Mouse (Mus musculus) MEL (cell line): Measurements from ENCODE around the gene Asb1. TPM values are rescaled to one million over a fixed set of nuclear protein-coding genes. Genes with fewer than 3 reads are reported as not detected.

Source experiments
- DNase-seq: peaks from one replicate; pipeline ENCODE4 v3.0.0; 2011; ENCODE audit warnings: low read depth, low spot score
- H3K27ac ChIP-seq: 2 replicates; pipeline ENCODE4 v1.5.1; 2012; ENCODE audit warnings: low read depth, mild to moderate bottlenecking, control low read depth, low read length, moderate library complexity; ENCODE audit not compliant: control insufficient read depth
- H3K27me3 ChIP-seq, 2 experiments: fragments of 150-350 bp in 1 of 2; sonication (generic) in 1 of 2; 2 replicates each; pipeline ENCODE4 v1.6.1; 2012; ENCODE audit warnings: low read length in 2 of 2, mild to moderate bottlenecking in 2 of 2, improper control_type of control experiment in 1 of 2, moderate library complexity in 1 of 2; ENCODE audit not compliant: insufficient read depth in 2 of 2, control insufficient read depth in 1 of 2
- H3K36me3 ChIP-seq, 2 experiments: 2 replicates each; pipeline ENCODE4 v1.6.1; 2012 to 2014; ENCODE audit warnings: low read length in 2 of 2, improper control_type of control experiment in 1 of 2, inconsistent platforms in 1 of 2, mild to moderate bottlenecking in 1 of 2; ENCODE audit not compliant: insufficient read depth in 2 of 2, control insufficient read depth in 1 of 2
- H3K4me1 ChIP-seq, 2 experiments: fragments of 150-350 bp in 1 of 2; sonication (generic) in 1 of 2; 2 replicates each; pipeline ENCODE4 v1.6.1; 2012; ENCODE audit warnings: low read length in 2 of 2, improper control_type of control experiment in 1 of 2, mild to moderate bottlenecking in 1 of 2; ENCODE audit not compliant: insufficient read depth in 2 of 2, control insufficient read depth in 1 of 2
- H3K4me3 ChIP-seq, 2 experiments: fragments of 150-350 bp in 1 of 2; sonication (generic) in 1 of 2; 2 replicates each; pipeline ENCODE4 v1.5.1; 2012; ENCODE audit warnings: low read depth in 2 of 2, low read length in 2 of 2, mild to moderate bottlenecking in 2 of 2, moderate library complexity in 2 of 2, control low read depth in 1 of 2, improper control_type of control experiment in 1 of 2; ENCODE audit not compliant: control insufficient read depth in 1 of 2, insufficient read depth in 1 of 2
- H3K79me2 ChIP-seq: 2 replicates; pipeline ENCODE4 v1.6.1; 2012; ENCODE audit warnings: mild to moderate bottlenecking, low read length, moderate library complexity; ENCODE audit not compliant: control insufficient read depth, poor library complexity, insufficient read depth
- H3K9ac ChIP-seq: 2 replicates; pipeline ENCODE4 v1.6.1; 2012; ENCODE audit warnings: low read depth, mild to moderate bottlenecking, control low read depth, low read length, moderate library complexity; ENCODE audit not compliant: control insufficient read depth, poor library complexity, severe bottlenecking
- H3K9me3 ChIP-seq: fragments of 150-350 bp; sonication (generic); replicated peaks from 2 replicates; pipeline ENCODE4 v1.6.1; 2012; ENCODE audit warnings: mild to moderate bottlenecking, low read length, improper control_type of control experiment, moderate library complexity; ENCODE audit not compliant: insufficient read depth
- BHLHE40 ChIP-seq: IDR thresholded peaks from 2 replicates; pipeline ENCODE4 v1.6.1; 2012; ENCODE audit warnings: low read depth, mild to moderate bottlenecking, inconsistent platforms, low read length, improper control_type of control experiment, borderline replicate concordance
- CHD1 ChIP-seq: IDR thresholded peaks from 2 replicates; pipeline ENCODE4 v1.6.1; 2012; ENCODE audit warnings: low read depth, mild to moderate bottlenecking, inconsistent platforms, low read length, improper control_type of control experiment
- CHD2 ChIP-seq: IDR thresholded peaks from 2 replicates; pipeline ENCODE4 v1.6.1; 2011; ENCODE audit warnings: low read length, improper control_type of control experiment
- CTCF ChIP-seq, 3 experiments: IDR thresholded peaks in 2 of 3; conservative IDR thresholded peaks in 1 of 3; 2 replicates each; pipeline ENCODE4 v1.5.1; 2011 to 2012; ENCODE audit warnings: low read length in 3 of 3, low read depth in 2 of 3, mild to moderate bottlenecking in 2 of 3, improper control_type of control experiment in 1 of 3, inconsistent platforms in 1 of 3, mixed read lengths in 1 of 3, moderate library complexity in 1 of 3; ENCODE audit not compliant: control insufficient read depth in 1 of 3, insufficient read depth in 1 of 3, poor library complexity in 1 of 3, severe bottlenecking in 1 of 3
- E2F4 ChIP-seq: IDR thresholded peaks from 2 replicates; pipeline ENCODE4 v1.6.1; 2011; ENCODE audit warnings: low read depth, low read length, improper control_type of control experiment, borderline replicate concordance
- ELF1 ChIP-seq: IDR thresholded peaks from 2 replicates; pipeline ENCODE4 v1.6.1; 2014; ENCODE audit warnings: low read depth, mild to moderate bottlenecking, inconsistent platforms, low read length, improper control_type of control experiment, moderate library complexity
- EP300 ChIP-seq, 2 experiments: IDR thresholded peaks; 2 replicates each; pipeline ENCODE4 v1.6.1; 2011; ENCODE audit warnings: improper control_type of control experiment in 2 of 2, low read length in 2 of 2, low read depth in 1 of 2, mild to moderate bottlenecking in 1 of 2
- GABPA ChIP-seq: IDR thresholded peaks from 2 replicates; pipeline ENCODE4 v1.6.1; 2012; ENCODE audit warnings: low read depth, mild to moderate bottlenecking, inconsistent platforms, low read length, improper control_type of control experiment, moderate library complexity
- GATA1 ChIP-seq: IDR thresholded peaks from 2 replicates; pipeline ENCODE4 v1.6.1; 2011; ENCODE audit warnings: low read depth, low read length, improper control_type of control experiment
- HCFC1 ChIP-seq: IDR thresholded peaks from 2 replicates; pipeline ENCODE4 v1.6.1; 2012; ENCODE audit warnings: low read depth, mild to moderate bottlenecking, inconsistent platforms, low read length, improper control_type of control experiment, moderate library complexity
- JUND ChIP-seq: IDR thresholded peaks from 2 replicates; pipeline ENCODE4 v1.6.1; 2011; ENCODE audit warnings: low read depth, mild to moderate bottlenecking, improper control_type of control experiment, low read length
- MAX ChIP-seq: IDR thresholded peaks from 2 replicates; pipeline ENCODE4 v1.6.1; 2011; ENCODE audit warnings: low read length, improper control_type of control experiment
- MAZ ChIP-seq: IDR thresholded peaks from 2 replicates; pipeline ENCODE4 v1.6.1; 2012; ENCODE audit warnings: low read depth, mild to moderate bottlenecking, inconsistent platforms, low read length, improper control_type of control experiment
- MXI1 ChIP-seq: IDR thresholded peaks from 2 replicates; pipeline ENCODE4 v1.6.1; 2011; ENCODE audit warnings: mild to moderate bottlenecking, low read depth, low read length, improper control_type of control experiment
- MYB ChIP-seq: IDR thresholded peaks from 2 replicates; pipeline ENCODE4 v1.6.1; 2011; ENCODE audit warnings: mild to moderate bottlenecking, low read depth, low read length, improper control_type of control experiment
- MYC ChIP-seq: IDR thresholded peaks from 2 replicates; pipeline ENCODE4 v1.6.1; 2011; ENCODE audit warnings: low read depth, mild to moderate bottlenecking, low read length, improper control_type of control experiment, moderate library complexity
- NELFE ChIP-seq: IDR thresholded peaks from 2 replicates; pipeline ENCODE4 v1.6.1; 2011; ENCODE audit warnings: low read depth, low read length, improper control_type of control experiment
- NRF1 ChIP-seq: IDR thresholded peaks from 2 replicates; pipeline ENCODE4 v1.6.1; 2014; ENCODE audit warnings: low read depth, mild to moderate bottlenecking, inconsistent platforms, low read length, improper control_type of control experiment, moderate library complexity; ENCODE audit not compliant: poor library complexity, insufficient read depth, severe bottlenecking
- POLR2AphosphoS5 ChIP-seq: IDR thresholded peaks from 2 replicates; pipeline ENCODE4 v1.6.1; 2012; ENCODE audit warnings: low read depth, borderline replicate concordance, mild to moderate bottlenecking, inconsistent platforms, low read length, moderate library complexity, mixed read lengths
- RAD21 ChIP-seq: IDR thresholded peaks from 2 replicates; pipeline ENCODE4 v1.6.1; 2011; ENCODE audit warnings: mild to moderate bottlenecking, low read depth, low read length, improper control_type of control experiment
- SIN3A ChIP-seq: IDR thresholded peaks from 2 replicates; pipeline ENCODE4 v1.6.1; 2012; ENCODE audit warnings: low read length, improper control_type of control experiment, inconsistent platforms
- SMC3 ChIP-seq: IDR thresholded peaks from 2 replicates; pipeline ENCODE4 v1.6.1; 2011; ENCODE audit warnings: low read depth, low read length, improper control_type of control experiment
- TAL1 ChIP-seq: IDR thresholded peaks from 2 replicates; pipeline ENCODE4 v1.6.1; 2012; ENCODE audit warnings: mild to moderate bottlenecking, inconsistent platforms, low read length, moderate library complexity, mixed read lengths
- TBP ChIP-seq: IDR thresholded peaks from 2 replicates; pipeline ENCODE4 v1.8.0; 2011; ENCODE audit warnings: low read depth, low read length, improper control_type of control experiment
- TCF12 ChIP-seq: IDR thresholded peaks from 2 replicates; pipeline ENCODE4 v1.6.1; 2014; ENCODE audit warnings: low read depth, mild to moderate bottlenecking, inconsistent platforms, low read length, improper control_type of control experiment, moderate library complexity
- UBTF ChIP-seq: IDR thresholded peaks from 2 replicates; pipeline ENCODE4 v1.6.1; 2012; ENCODE audit warnings: low read depth, mild to moderate bottlenecking, inconsistent platforms, low read length, improper control_type of control experiment, moderate library complexity, borderline replicate concordance; ENCODE audit not compliant: insufficient read depth
- ZC3H11A ChIP-seq: IDR thresholded peaks from 2 replicates; pipeline ENCODE4 v1.6.1; 2012; ENCODE audit warnings: low read depth, mild to moderate bottlenecking, inconsistent platforms, low read length, improper control_type of control experiment
- ZKSCAN1 ChIP-seq: IDR thresholded peaks from 2 replicates; pipeline ENCODE4 v1.6.1; 2012; ENCODE audit warnings: low read depth, mild to moderate bottlenecking, inconsistent platforms, low read length, improper control_type of control experiment, moderate library complexity
- ZNF384 ChIP-seq: IDR thresholded peaks from 2 replicates; pipeline ENCODE4 v1.6.1; 2012; ENCODE audit warnings: low read depth, mild to moderate bottlenecking, inconsistent platforms, low read length, improper control_type of control experiment
- polyA plus RNA-seq, 2 experiments: library from polyadenylated mRNA; stranded (reverse) in 1 of 2; unstranded in 1 of 2; fragments of >175 nt in 1 of 2; fragments of >200 nt in 1 of 2; gene quantifications; 2 replicates each; pipeline versions ENCODE4 v1.2.1 to v1.2.4; 2012; ENCODE audit warnings: low replicate concordance in 2 of 2, low read depth in 1 of 2; ENCODE audit not compliant: insufficient read length in 2 of 2, insufficient read depth in 1 of 2, missing spikeins in 1 of 2
- total RNA-seq: library from RNA; depleted of rRNA; stranded (reverse); fragments of 300-350 nt; gene quantifications from 2 replicates; pipeline ENCODE4 v1.2.3, GENCODE M21; 2012

Asb1 gene
- total and polyA plus RNA-seq, 3 experiments = 37.9 to 41.3 TPM; not detected in 1

GRCm38 (mm10) chr1:91523759-91524158, 16.6 kb upstream of the Asb1 start:
- Histone ChIP-seq H3K36me3 (no peaks in the 10 kb centered on the region; a peak in 1 of 4 replicates), H3K4me1 (no peaks in the 10 kb centered on the region), H3K9me3 (no peaks in the 10 kb centered on the region), H3K9ac (no peak overlapping the region)
- TF ChIP-seq TAL1 (no peak), BHLHE40 (0 out of 2 replicates have a peak, but pooled peaks have one; percentile 33), JUND (no peak), ELF1 (0 out of 2 replicates have a peak, but pooled peaks have one; percentile 14), SMC3 (peak; percentile 91), MAX (peak; percentile 40; the same call in 1 of the 2 replicates), E2F4 (no peak), EP300 (IDR thresholded peaks at IDR 0.05; ENCODE audit: low read depth in 1 of 2, low read length in 2 of 2) (no peak), MAZ (peak; percentile 60; the same call in 1 of the 2 replicates), MYB (0 out of 2 replicates have a peak, but pooled peaks have one; percentile 24), ZKSCAN1 (no peak), ZC3H11A (peak; percentile 92), TBP (no peak), SIN3A (peak; percentile 59), TCF12 (0 out of 2 replicates have a peak, but pooled peaks have one; percentile 20), GABPA (0 out of 2 replicates have a peak, but pooled peaks have one; percentile 22), HCFC1 (0 out of 2 replicates have a peak, but pooled peaks have one; percentile 30), CTCF (IDR thresholded peaks at IDR 0.05 in 2 of 3, conservative IDR thresholded peaks at IDR 0.05 in 1 of 3; ENCODE audit: control insufficient read depth in 1 of 3, insufficient read depth in 1 of 3, low read depth in 2 of 3, low read length in 3 of 3, poor library complexity in 1 of 3, severe bottlenecking in 1 of 3) (peak; percentile 94 to 98 (median 97)), RAD21 (peak; percentile 97), MYC (peak; percentile 64)
- TF ChIP-seq, all 39 proteins: peak for 14
- peak; percentile 86 for DNase-seq
- no peak overlapping the region for H3K27ac ChIP-seq
- no peaks in the 10 kb centered on the region for H3K79me2 ChIP-seq
- H3K27me3 ChIP-seq = no peaks in the 10 kb centered on the region
- H3K4me3 ChIP-seq = no peak overlapping the region

DNA sequence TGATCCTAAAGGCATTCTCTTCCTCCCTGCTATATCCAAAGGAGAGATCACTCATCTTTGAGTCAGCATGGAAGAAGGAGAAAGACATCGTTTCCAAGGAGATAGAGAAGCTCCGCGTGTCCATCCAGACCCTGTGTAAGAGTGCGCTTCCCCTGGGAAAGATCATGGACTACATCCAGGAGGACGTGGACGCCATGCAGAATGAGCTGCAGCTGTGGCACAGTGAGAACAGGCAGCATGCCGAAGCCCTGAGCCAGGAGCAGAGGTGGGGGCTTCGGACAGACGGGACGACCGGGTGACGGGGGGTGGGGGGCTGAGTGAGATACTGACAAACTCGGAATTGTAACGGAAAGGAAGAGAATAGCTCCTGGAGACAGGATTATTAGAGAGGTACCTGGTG, 14.5 kb upstream of the Asb1 start:
- no peaks in the 10 kb centered on the region for H3K9me3 ChIP-seq
- H3K4me1 ChIP-seq = no peaks in the 10 kb centered on the region
- H3K4me3 ChIP-seq = no peak overlapping the region
- no peak overlapping the region for H3K27ac ChIP-seq
- no peak for DNase-seq
- H3K9ac ChIP-seq = no peak overlapping the region
- no peaks in the 10 kb centered on the region for H3K79me2 ChIP-seq
- no peaks in the 10 kb centered on the region; a peak in 1 of 4 replicates for H3K36me3 ChIP-seq
- TF ChIP-seq TAL1 = no peak
- no peak for TF ChIP-seq TBP
- no peak for TF ChIP-seq ZC3H11A
- no peak for TF ChIP-seq BHLHE40
- no peak for TF ChIP-seq GABPA
- no peak for TF ChIP-seq NRF1
- TF ChIP-seq CHD1 = no peak
- no peak for TF ChIP-seq JUND
- TF ChIP-seq CHD2 = no peak
- no peak for TF ChIP-seq UBTF
- TF ChIP-seq NELFE = no peak
- no peak for TF ChIP-seq MAX
- TF ChIP-seq HCFC1 = no peak
- no peak for TF ChIP-seq POLR2AphosphoS5
- TF ChIP-seq GATA1 = no peak
- TF ChIP-seq MXI1 = no peak
- TF ChIP-seq ZNF384 = no peak
- no peak for TF ChIP-seq MYC
- H3K27me3 ChIP-seq = no peaks in the 10 kb centered on the region
